Mouse (Mus musculus): ENCODE measurements at regions not wholly inside any gene's neighbourhood (a gene's known extent, or its start where the extent isn't known, plus 50 kb on each side); places are given as distances from the start of the nearest gene placed in this dataset.

DNA sequence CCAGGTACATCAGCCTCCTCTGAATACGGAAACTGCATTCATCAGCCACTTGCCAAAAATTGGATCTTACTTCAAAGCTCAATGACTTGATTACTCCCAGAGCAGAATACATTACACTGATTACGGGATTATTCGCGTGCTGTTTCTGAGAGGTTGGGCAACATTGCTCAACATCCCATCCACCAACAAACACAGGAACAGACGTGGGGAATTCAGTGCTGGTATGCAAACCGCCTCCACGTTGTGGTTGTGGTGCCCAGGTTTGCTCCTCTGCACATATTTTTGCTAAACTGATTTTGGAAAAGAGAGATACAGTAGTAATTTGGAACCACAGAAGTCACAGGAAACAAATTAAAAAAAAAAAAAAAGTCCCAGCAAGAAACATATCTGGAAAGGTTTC is 266.9 kb downstream of the Dhx15 start:
- DNase-seq (ENCODE audit: low spot score in 2 of 2) = peak; percentile 37 to 68

GRCm38 (mm10) chr5:51922973-51923372 is 267.3 kb downstream of the Dhx15 start:
- DNase-seq (ENCODE audit: low spot score in 2 of 2) = no peak

DNA sequence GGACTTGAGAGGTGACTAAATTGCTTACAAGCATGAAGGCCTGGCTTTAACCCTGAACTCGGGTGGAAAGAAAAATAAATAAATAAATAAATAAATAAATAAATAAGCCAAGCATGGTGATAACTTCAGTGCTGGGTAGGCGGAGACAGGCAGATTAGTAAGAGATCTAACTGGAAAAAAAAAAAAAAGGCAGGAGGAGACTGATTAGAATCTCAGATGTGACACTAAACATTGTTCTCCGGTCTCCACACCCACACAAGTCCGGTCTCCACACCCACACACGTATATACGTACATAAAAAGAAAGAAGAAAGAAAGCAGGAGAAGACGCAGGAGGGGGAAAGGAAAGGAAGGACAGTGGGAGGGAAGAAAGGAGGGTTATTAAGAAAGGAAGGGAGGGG is 267.8 kb downstream of the Dhx15 start:
- DNase-seq (ENCODE audit: low spot score in 2 of 2) = no peak

- DNase-seq (ENCODE audit: low spot score in 2 of 2) = no peak
Measured at GRCm38 (mm10) chr5:51917812-51918448, 272.4 kb downstream of the Dhx15 start.

DNA sequence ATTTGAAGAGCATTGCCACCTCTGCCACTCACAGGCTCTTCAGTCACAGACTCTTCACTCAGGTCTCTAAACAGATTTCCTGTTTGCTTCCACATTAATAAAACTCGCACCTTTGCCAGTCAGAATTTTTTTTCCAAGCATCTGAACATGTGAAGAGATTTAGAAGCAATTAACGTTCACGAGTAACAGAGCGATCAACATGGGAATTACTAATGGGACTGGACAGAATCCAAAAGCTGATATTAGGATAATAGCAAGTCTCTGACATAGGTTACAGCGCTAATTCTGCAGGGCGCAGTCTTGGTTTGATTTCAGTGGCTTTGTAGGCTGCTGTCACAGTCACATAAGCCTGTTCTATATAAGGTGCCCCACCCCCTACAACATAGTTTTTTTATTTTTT is 275.6 kb downstream of the Dhx15 start:
- DNase-seq (ENCODE audit: low spot score in 2 of 2) = no peak

- no peak for DNase-seq (ENCODE audit: low spot score in 2 of 2)
Measured at GRCm38 (mm10) chr5:51908861-51909260, 281.5 kb downstream of the Dhx15 start.

DNA sequence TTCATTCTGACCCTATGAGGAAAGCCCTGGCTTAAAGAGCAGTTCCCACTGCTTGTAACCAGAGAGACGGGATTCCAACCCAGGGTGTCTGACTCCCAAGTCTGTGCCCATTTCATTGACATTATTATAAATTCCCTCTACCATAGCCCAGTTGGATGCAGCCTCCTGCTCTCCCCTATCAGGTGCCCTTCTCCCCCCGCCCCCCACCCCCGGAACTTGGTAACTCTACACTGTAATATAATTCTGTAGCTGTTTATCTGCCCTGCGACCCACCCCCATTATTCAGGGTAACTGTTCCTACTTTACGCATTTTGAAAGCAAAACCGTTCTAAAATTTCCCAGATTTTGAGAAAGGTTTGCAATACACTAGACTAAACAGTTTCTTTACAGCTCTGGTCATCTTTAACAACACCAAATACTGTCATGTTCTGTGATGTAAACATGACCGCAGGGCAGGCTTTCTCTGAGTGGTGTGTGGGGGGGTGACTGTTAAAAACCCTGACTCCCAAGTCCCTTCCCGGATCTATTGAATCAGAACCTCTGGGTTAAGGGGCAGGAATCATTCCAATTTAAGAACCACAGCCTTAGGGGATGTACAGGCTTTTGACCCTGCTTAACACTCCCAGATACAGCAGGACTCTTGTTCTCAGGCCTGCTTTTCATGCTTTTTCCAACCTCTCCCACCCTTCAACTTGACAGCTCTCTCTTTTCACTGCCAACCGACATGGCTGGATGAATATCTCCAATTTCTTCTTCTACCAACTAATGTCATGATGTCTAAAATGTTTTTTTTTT is 283.8 kb downstream of the Dhx15 start:
- no peak for DNase-seq (ENCODE audit: low spot score in 2 of 2)

DNA sequence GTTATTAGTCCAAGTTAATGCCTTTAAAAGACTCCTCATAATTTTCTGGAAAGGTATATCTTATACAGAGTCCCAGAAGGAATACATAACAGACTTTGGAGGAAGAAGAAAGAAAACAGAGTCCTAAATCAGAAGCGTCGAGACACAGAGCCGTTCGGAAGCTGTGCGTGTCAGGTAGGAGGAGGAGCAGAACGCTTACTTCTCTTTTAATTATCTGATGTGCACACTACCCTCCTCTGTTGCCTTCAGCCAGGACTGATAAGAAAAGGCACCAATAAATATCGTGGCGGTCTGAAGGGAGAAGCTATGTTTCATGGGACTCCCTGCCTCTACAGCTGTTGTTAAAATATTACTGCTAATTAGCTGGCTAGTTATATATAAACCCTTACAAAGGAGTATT is 296.2 kb downstream of the Dhx15 start:
- no peak for DNase-seq (ENCODE audit: low spot score in 2 of 2)

- no peak for DNase-seq (ENCODE audit: low spot score in 2 of 2)
Measured at GRCm38 (mm10) chr5:51891341-51891740, 299.0 kb downstream of the Dhx15 start.

GRCm38 (mm10) chr5:51888404-51888803 is 301.9 kb downstream of the Dhx15 start:
- DNase-seq (ENCODE audit: low spot score in 2 of 2) = no peak

GRCm38 (mm10) chr5:51882594-51882993 is 307.7 kb downstream of the Dhx15 start:
- DNase-seq (ENCODE audit: low spot score in 2 of 2) = no peak

DNA sequence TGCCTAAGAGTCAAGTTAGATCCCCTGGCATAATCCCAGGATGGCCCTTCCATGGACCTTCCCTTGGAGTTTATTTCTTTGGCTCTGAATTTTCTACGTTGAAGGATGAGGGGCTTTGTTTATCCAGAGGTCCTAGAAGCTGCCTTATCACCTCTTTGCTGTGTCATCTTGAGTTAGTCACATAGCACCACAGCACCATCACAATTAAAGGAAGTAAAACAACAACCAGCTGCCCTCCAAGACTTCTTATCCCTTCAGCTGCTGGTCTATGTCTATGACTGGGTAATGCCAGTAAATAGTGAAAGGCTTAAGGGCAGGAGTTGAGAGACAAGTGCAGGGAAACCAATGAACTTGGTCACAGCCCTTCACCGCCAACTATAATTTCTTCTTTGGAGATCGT is 308.1 kb downstream of the Dhx15 start:
- DNase-seq (ENCODE audit: low spot score in 2 of 2) = no peak

GRCm38 (mm10) chr5:51876846-51877245 is 309.3 kb upstream of the Ppargc1a start:
- DNase-seq (ENCODE audit: low spot score in 2 of 2) = no peak

GRCm38 (mm10) chr5:51873571-51873970 is 306.0 kb upstream of the Ppargc1a start:
- no peak for DNase-seq (ENCODE audit: low spot score in 2 of 2)

- no peak for DNase-seq (ENCODE audit: low spot score in 2 of 2)
Measured at GRCm38 (mm10) chr5:51871735-51872134, 304.2 kb upstream of the Ppargc1a start.

DNA sequence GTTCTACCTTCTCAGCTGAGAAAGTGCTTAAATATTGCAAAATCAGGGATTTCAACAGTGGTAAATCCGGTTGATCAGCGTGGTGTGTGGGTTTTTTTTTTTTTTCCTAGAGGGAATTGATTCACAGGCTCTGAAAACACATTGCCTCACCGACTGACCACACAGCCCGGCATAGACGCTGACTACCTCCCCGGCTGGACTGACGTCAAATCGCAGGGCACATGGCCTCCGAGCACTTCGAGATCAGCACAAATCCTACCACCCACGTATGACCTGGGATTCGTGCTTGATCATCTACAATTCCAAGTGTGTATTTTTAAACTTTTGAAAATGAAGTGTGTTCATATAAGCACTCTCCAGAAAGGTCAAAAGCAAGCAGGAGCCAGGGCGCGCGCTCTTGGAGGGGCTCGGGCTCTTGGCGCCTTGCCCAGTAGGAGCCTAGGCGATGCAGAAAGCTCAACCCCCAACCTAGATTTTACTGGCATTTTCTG is 300.7 kb upstream of the Ppargc1a start:
- no peak for DNase-seq (ENCODE audit: low spot score in 2 of 2)

DNA sequence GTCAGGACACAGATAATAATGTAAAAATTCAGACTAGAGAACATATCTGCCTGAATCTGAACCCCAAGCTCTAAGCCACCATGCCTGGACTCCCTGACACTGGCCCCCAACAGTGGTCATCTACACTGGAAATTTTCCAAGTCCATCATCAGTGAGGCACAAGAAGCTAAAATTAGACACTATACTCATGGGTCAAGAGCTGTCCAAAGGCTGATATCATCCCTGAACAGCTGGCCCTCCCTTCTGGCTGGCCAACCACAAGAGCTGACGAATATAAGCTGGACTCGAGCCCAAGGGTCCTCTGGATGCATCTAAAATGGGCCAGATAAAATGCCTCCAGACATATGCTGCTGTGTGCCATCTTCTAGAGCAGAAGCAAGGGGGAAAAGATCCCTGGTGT is 298.5 kb upstream of the Ppargc1a start:
- no peak for DNase-seq (ENCODE audit: low spot score in 2 of 2)

GRCm38 (mm10) chr5:51860496-51860895 is 293.0 kb upstream of the Ppargc1a start:
- no peak for DNase-seq (ENCODE audit: low spot score in 2 of 2)

DNA sequence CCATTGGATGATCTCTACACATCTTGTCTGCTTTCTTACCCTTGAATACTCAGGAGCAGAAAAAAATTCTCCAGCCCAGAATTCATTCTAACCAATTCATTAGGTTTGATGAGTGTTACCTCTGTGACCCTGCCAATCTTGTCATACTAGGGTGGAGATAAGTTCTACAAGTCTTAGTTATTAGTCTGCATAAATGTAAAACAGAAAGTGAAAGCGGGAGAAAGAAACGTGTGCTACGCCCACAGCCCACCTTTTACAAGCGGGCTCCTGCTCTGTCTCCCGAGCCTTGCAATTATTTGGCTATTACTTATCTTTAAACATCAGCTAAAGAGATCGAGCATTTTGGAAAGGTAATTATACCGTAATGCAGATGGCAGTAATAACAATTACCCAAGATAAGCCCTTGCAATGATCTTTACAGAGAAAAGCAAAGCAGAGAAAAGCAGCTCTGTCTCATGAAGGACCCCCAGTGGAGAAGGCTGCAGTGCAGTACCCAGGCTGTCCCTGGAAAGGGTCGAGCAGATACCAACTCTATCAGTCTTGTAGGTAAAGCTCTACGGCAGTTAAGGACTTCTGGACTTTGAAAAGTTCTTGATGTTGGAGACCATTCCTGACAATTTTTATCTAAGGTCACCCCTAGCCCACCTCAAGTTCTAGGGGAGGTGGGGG is 286.1 kb upstream of the Ppargc1a start:
- no peak for DNase-seq (ENCODE audit: low spot score in 2 of 2)

GRCm38 (mm10) chr5:51850091-51850490 is 282.6 kb upstream of the Ppargc1a start:
- no peak for DNase-seq (ENCODE audit: low spot score in 2 of 2)

- DNase-seq (ENCODE audit: low spot score in 2 of 2) = no peak
Measured at GRCm38 (mm10) chr5:51849236-51849635, 281.7 kb upstream of the Ppargc1a start.

GRCm38 (mm10) chr5:51842189-51842588 is 274.7 kb upstream of the Ppargc1a start:
- DNase-seq (ENCODE audit: low spot score in 2 of 2) = no peak
